Mouse (Mus musculus) embryonic facial prominence, embryonic 11.5 days (tissue): Measurements from ENCODE around the gene Vcan. TPM values are rescaled to one million over a fixed set of nuclear protein-coding genes. Genes with fewer than 3 reads are reported as not detected.

Source experiments
- ATAC-seq: fragments of 200-750 bp; cut with Nextera tagmentation; replicated peaks from 2 replicates; pipeline ENCODE4 v1.8.0; 2017; ENCODE audit warnings: low read depth; ENCODE audit not compliant: insufficient number of reproducible peaks, low FRiP score, low TSS enrichment
- DNase-seq: peaks from one replicate; pipeline ENCODE4 v3.0.0-alpha.2; 2015; ENCODE audit warnings: low spot score
- H3K27ac ChIP-seq: fragments of 300-500 bp; sonication (generic); replicated peaks from 2 replicates; pipeline ENCODE4 v1.5.1; 2014; ENCODE audit warnings: mild to moderate bottlenecking, low read depth, low read length, control low read depth
- H3K27me3 ChIP-seq: fragments of 300-500 bp; sonication (generic); 2 replicates; pipeline ENCODE4 v1.6.1; 2014; ENCODE audit warnings: mild to moderate bottlenecking, low read length, moderate library complexity, mixed read lengths; ENCODE audit not compliant: control insufficient read depth, insufficient read depth
- H3K36me3 ChIP-seq: fragments of 300-500 bp; sonication (generic); replicated peaks from 2 replicates; pipeline ENCODE4 v1.6.1; 2014; ENCODE audit warnings: low read depth, mild to moderate bottlenecking, low read length, moderate library complexity, mixed read lengths; ENCODE audit not compliant: control insufficient read depth, insufficient read depth
- H3K4me1 ChIP-seq: fragments of 300-500 bp; sonication (generic); 2 replicates; pipeline ENCODE4 v1.6.1; 2014; ENCODE audit warnings: low read length, mixed read lengths; ENCODE audit not compliant: control insufficient read depth, insufficient read depth
- H3K4me2 ChIP-seq: fragments of 300-500 bp; sonication (generic); 2 replicates; pipeline ENCODE4 v1.6.1; 2014; ENCODE audit warnings: low read depth, mild to moderate bottlenecking, control low read depth, low read length, moderate library complexity
- H3K4me3 ChIP-seq: fragments of 300-500 bp; sonication (generic); 2 replicates; pipeline ENCODE4 v1.5.1; 2014; ENCODE audit warnings: low read depth, low read length, control low read depth
- H3K9ac ChIP-seq: fragments of 300-500 bp; sonication (generic); replicated peaks from 2 replicates; pipeline ENCODE4 v1.6.1; 2014; ENCODE audit warnings: mild to moderate bottlenecking, control low read depth, low read length
- H3K9me3 ChIP-seq: fragments of 300-500 bp; sonication (generic); replicated peaks from 2 replicates; pipeline ENCODE4 v1.6.1; 2016; ENCODE audit warnings: mild to moderate bottlenecking, low read length, inconsistent platforms, mixed read lengths; ENCODE audit not compliant: control insufficient read depth
- whole genome bisulfite sequencing: fragments of 180-500 bp; shearing (Covaris S2); extraction: QIAGEN DNeasy Blood & Tissue Kit; methylation state at CpG from one replicate; pipeline ENCODE4 v1.1.7; 2014; 5-methylcytosine and 5-hydroxymethylcytosine counted together
- polyA plus RNA-seq: library from polyadenylated mRNA; unstranded; fragments of >200 nt; fragmentation: Nextera tagmentation; extraction: Ambion mirVana; gene quantifications from 2 replicates; pipeline ENCODE4 v1.2.1, GENCODE M21; 2014

The Vcan gene
- polyA plus RNA-seq, 1 experiment from 2014 or later = 108 TPM

DNA sequence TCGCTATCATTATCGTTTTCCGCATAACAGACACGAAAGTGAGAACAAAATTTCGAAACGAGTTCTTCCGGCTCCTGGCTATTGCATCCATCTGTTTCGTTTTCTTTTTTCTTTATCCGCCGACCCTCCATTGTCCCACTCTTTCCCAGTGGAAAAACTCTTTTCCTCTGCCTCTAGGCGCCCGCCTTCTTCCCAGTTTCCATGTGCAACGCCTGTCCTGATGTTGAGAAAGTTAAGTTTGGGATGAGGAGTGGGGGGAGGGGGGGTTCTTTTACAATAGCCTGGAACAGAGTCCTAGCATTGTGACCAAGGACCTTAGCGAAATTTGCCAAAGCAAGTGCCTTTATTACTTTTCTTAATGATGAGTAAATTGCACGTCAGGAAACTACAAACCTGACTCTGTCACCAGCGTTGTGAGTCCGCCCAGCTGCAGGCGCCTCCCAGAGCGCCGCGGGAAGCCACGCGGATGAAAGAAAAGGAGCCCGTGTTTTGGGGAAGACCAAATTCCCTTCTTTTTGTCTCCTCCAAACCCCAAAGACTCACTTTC lies 2.5 kb downstream of the Vcan start:
- Histone ChIP-seq H3K9ac (peak overlapping the region; percentile 82), H3K4me1 (no peaks in the 10 kb centered on the region), H3K27ac (peak overlapping the region; percentile 81), H3K4me2 (peak overlapping the region; percentile 80), H3K27me3 (no peaks in the 10 kb centered on the region), H3K9me3 (no peaks in the 10 kb centered on the region), H3K4me3 (peak overlapping the region; percentile 63), H3K36me3 (no peaks in the 10 kb centered on the region)
- 0% methylated on average over 24 of the region's 24 CpGs for WGBS
- DNase-seq = no peak
- no peak for ATAC-seq

DNA sequence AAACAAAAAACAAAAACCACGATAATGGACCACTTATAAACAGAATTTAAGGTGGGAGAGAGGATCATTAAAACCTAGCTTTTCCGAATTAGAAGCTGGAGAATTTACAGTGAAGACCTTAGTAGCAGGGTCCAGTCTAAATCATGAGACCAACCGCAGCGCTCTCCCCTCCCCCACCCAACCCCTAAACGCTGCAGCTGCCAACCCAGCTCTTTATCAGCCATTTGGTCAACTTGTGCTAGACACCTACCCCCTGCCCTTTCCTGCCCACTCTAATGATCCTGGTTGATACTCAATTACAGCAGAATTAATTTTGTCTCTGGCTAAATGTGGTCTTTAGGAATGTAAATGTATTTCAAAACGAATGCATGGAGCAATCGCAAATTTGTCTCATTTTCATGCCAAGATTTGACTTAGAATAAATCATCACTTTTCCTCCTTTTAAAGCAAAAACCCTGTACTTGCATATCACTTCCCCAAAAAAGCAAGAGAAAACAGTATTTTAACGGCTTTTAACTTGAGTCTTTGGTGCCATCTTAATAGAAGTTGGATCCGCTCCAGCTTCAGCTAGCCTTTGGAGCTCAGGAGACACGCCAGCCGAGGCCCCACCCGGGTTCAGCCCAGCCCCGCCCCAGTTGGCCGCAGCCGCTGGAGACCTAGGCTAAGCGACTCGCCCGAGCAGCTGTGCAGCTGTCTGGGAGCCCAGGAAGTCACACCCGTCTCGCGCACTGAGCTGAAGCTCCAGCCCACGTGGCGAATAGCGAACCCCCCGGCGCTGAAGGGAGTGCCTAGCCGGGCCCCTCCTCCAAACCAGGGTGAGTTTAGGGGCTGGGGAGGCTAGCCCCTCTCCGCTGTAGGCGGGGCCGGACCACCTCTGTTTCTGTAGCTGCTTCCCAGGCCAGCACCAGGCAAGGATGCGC lies 3.3 kb downstream of the Vcan start:
- H3K4me1 ChIP-seq = no peaks in the 10 kb centered on the region
- peak overlapping the region; percentile 63 for H3K4me3 ChIP-seq
- peak; percentile 47 for ATAC-seq
- H3K9ac ChIP-seq = peak overlapping the region; percentile 82
- WGBS = 1% methylated on average over 31 of the region's 31 CpGs
- peak overlapping the region; percentile 80 for H3K4me2 ChIP-seq
- H3K9me3 ChIP-seq = no peaks in the 10 kb centered on the region
- DNase-seq = peak; percentile 80
- no peaks in the 10 kb centered on the region for H3K36me3 ChIP-seq
- no peaks in the 10 kb centered on the region for H3K27me3 ChIP-seq
- H3K27ac ChIP-seq = peak overlapping the region; percentile 81

DNA sequence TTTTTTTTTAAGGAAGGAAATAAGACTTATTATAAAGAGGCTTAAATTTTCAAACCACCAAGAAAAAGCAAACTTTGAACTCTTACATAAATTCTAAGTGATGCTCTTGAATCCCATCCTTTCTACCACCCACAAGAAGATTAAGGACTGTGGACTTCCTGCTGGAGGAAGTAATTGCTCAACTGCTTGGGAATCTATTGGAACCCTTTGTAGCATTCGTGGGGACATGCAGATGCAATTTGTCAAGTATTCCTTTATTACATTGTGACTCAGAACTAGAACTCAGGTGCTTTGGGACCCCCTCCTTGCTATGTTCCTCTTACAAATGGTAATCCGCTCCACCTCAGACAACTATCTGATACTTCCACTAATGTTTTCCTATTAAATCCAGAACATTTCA lies 4.0 kb downstream of the Vcan start:
- Histone ChIP-seq H3K27me3 (no peaks in the 10 kb centered on the region), H3K4me1 (no peaks in the 10 kb centered on the region), H3K36me3 (no peaks in the 10 kb centered on the region), H3K27ac (no peak overlapping the region), H3K4me2 (no peak overlapping the region; the same call in 1 of the 2 replicates), H3K9me3 (no peaks in the 10 kb centered on the region), H3K4me3 (no peak overlapping the region), H3K9ac (no peak overlapping the region)
- 37% methylated on average over 2 of the region's 2 CpGs for WGBS
- ATAC-seq (no peak), DNase-seq (no peak)

DNA sequence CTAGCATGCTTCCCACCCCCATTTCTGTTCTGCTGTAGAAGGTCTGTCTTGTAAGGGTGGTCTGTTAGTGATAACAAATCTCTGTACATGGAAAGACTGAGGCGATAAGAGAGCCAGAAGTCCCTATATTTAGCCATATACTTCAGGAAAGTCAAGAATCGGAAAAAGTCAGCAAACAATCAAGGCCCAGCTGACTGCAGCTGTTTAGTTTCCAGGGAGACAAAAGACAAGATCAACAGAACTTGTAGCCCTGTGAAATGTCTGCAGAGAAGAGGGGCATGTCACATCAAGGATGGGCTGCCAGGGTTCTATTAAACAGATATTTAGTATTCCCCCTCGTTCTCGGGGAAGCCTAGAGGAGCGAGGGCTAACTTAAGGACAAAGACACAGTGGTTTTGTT lies 7.2 kb downstream of the Vcan start:
- H3K4me3 ChIP-seq = no peak overlapping the region
- no peaks in the 10 kb centered on the region for H3K27me3 ChIP-seq
- no peaks in the 10 kb centered on the region for H3K36me3 ChIP-seq
- no peak overlapping the region for H3K4me2 ChIP-seq
- WGBS = 75% methylated on average over 5 of the region's 5 CpGs
- no peak overlapping the region for H3K27ac ChIP-seq
- no peaks in the 10 kb centered on the region for H3K4me1 ChIP-seq
- H3K9ac ChIP-seq = no peak overlapping the region
- no peak for ATAC-seq
- DNase-seq = no peak
- no peaks in the 10 kb centered on the region for H3K9me3 ChIP-seq

DNA sequence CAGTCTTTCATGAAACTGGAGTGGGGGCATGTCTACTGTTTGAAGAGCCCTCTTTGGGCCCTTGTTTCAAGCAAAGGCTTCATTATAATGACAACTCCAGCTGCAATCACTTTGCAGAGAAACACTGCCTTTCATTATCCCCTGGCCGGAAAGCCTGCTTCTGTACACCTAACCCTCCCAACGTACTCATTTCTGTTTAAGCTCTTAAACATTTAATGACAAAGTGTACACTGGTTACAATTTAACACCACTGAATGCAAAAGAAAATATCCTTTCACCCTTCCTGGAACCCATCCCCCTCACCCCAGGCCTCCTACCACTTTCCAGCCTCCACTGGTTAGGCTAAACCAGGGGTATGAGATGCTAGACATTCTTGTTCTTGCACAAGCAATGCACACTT lies 15.8 kb downstream of the Vcan start:
- no peaks in the 10 kb centered on the region for H3K4me1 ChIP-seq
- H3K9ac ChIP-seq = no peak overlapping the region
- H3K27me3 ChIP-seq = no peaks in the 10 kb centered on the region

DNA sequence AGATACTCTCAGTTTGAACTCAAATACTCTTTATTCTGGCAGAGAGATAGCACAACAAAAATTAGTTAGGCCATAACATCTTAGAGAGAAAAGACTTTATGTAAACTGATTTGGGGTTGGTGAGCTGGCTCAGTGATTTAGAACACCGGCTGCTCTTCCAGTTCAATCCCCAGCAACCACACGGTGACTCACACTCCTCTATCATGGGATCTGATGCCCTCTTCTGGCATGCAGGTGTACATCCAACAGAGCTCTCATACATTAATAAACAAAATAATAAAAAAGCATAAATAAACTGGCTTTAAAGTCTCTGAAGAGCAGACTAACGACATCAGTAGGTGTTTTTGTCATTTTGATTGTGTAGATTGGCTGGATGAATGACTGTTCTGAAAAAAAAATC lies 21.8 kb downstream of the Vcan start:
- no peak overlapping the region for H3K4me3 ChIP-seq
- peaks cover 3% of the 10 kb centered on the region for H3K36me3 ChIP-seq
- H3K9ac ChIP-seq = no peak overlapping the region
- H3K4me2 ChIP-seq = no peak overlapping the region
- no peaks in the 10 kb centered on the region for H3K27me3 ChIP-seq
- 66% methylated on average over 3 of the region's 3 CpGs for WGBS
- H3K4me1 ChIP-seq = no peaks in the 10 kb centered on the region
- H3K27ac ChIP-seq = no peak overlapping the region
- DNase-seq (no peak), ATAC-seq (no peak)
- H3K9me3 ChIP-seq = no peaks in the 10 kb centered on the region

More for the DNA sequence above, 15.8 kb downstream of the Vcan start:
- WGBS = 20% methylated on average over 2 of the region's 2 CpGs
- Histone ChIP-seq H3K27ac (no peak overlapping the region), H3K9me3 (no peaks in the 10 kb centered on the region), H3K36me3 (peaks cover 3% of the 10 kb centered on the region), H3K4me2 (no peak overlapping the region), H3K4me3 (no peak overlapping the region)
- DNase-seq (peak; percentile 62), ATAC-seq (no peak)

DNA sequence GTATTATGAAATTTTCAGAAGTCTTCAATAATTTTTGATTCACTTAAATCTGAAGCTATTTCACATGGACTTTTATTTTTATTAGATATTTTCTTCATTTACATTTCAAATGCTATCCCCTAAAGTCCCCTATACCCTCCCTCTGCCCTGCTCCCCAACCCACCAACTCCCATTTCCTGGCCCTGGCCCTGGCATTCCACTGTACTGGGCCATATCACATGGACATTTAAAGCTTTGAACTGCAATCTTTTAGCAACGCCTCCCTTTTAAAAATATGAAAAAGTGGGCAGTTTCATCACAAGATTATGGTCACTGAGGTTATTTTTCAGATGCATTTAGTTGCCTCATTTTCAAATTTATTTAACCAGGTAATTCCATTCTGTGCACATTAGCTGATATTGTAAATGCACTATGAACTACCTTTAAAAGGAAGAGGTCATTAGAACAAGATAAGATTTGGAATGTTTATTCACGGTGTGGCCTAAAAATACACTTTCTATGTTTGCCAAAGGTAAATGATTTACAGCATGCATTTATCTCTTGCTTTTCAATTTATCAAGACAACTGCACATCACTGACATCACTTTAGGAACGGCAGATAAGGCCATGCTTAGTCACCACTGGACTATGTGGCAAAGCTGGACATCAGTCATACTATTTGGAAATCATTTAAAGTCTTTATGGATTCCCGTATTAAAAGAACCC lies 32.7 kb downstream of the Vcan start:
- Histone ChIP-seq H3K27ac (no peak overlapping the region), H3K4me2 (no peak overlapping the region), H3K9ac (no peak overlapping the region), H3K27me3 (no peaks in the 10 kb centered on the region), H3K36me3 (peaks cover 9% of the 10 kb centered on the region), H3K4me3 (no peak overlapping the region), H3K9me3 (no peaks in the 10 kb centered on the region), H3K4me1 (no peaks in the 10 kb centered on the region)
- 89% methylated on average over 4 of the region's 4 CpGs for WGBS
- DNase-seq (no peak), ATAC-seq (no peak)
